Mouse (Mus musculus) midbrain, embryonic 11.5 days (tissue): Measurements from ENCODE around the gene Kcne2. TPM values are rescaled to one million over a fixed set of nuclear protein-coding genes. Genes with fewer than 3 reads are reported as not detected.

ENCODE experiments used
- ATAC-seq: fragments of 200-750 bp; cut with Nextera tagmentation; 2 replicates; pipeline ENCODE4 v1.8.0; 2017; ENCODE audit warnings: moderate TSS enrichment, moderate library complexity; ENCODE audit not compliant: low FRiP score
- DNase-seq: peaks from one replicate; pipeline ENCODE4 v3.0.0; 2015; ENCODE audit warnings: low spot score; ENCODE audit errors: missing footprints
- H3K27ac ChIP-seq: fragments of 300-500 bp; sonication (generic); 2 replicates; pipeline ENCODE4 v1.5.1; 2014; ENCODE audit warnings: low read depth, low read length
- H3K27me3 ChIP-seq: fragments of 300-500 bp; sonication (generic); 2 replicates; pipeline ENCODE4 v1.6.1; 2014; ENCODE audit warnings: mild to moderate bottlenecking, low read length, moderate library complexity, mixed read lengths; ENCODE audit not compliant: control insufficient read depth, insufficient read depth
- H3K36me3 ChIP-seq: fragments of 300-500 bp; sonication (generic); 2 replicates; pipeline ENCODE4 v1.6.1; 2014; ENCODE audit warnings: mild to moderate bottlenecking, low read length, moderate library complexity, mixed read lengths; ENCODE audit not compliant: control insufficient read depth, insufficient read depth
- H3K4me1 ChIP-seq: fragments of 300-500 bp; sonication (generic); 2 replicates; pipeline ENCODE4 v1.6.1; 2014; ENCODE audit warnings: low read length; ENCODE audit not compliant: control insufficient read depth, insufficient read depth
- H3K4me2 ChIP-seq: fragments of 300-500 bp; sonication (generic); 2 replicates; pipeline ENCODE4 v1.6.1; 2014; ENCODE audit warnings: mild to moderate bottlenecking, moderate library complexity
- H3K4me3 ChIP-seq: fragments of 300-500 bp; sonication (generic); 2 replicates; pipeline ENCODE4 v1.5.1; 2014; ENCODE audit warnings: low read depth, low read length
- H3K9ac ChIP-seq: fragments of 300-500 bp; sonication (generic); 2 replicates; pipeline ENCODE4 v1.6.1; 2014; ENCODE audit warnings: low read length
- H3K9me3 ChIP-seq: fragments of 300-500 bp; sonication (generic); 2 replicates; pipeline ENCODE4 v1.6.1; 2016; ENCODE audit warnings: low read length; ENCODE audit not compliant: control insufficient read depth
- WGBS: fragments of 180-500 bp; shearing (Covaris S2); extraction: QIAGEN DNeasy Blood & Tissue Kit; methylation state at CpG from one replicate; pipeline ENCODE4 v1.1.7; 2014; 5-methylcytosine and 5-hydroxymethylcytosine counted together
- polyA plus RNA-seq: library from polyadenylated mRNA; unstranded; fragments of >200 nt; fragmentation: Nextera tagmentation; extraction: Ambion mirVana; gene quantifications from 2 replicates; pipeline ENCODE4 v1.2.1, GENCODE M21; 2014

Gene Kcne2
- polyA plus RNA-seq, 1 experiment from 2014 or later, result 0.14 TPM

DNA sequence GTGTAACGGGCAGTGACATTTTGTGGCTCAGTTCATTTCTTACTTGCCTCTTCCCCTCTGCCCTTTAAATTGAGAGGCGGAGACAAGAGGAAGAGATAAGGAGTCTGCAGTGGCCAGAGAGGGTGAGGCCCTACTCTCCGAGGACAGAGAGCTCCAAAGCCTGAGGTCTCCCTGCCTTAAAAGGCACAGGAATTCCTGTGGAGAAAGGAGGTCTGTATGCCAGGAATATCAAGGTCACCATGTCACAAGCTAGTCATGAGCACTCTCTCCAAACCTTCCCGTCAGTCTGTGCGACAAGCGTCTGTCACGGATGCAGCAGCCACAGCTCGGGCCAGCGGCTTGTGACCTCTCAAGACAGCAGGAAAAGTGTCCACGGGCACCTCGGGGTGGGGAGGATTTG is 53.0 kb downstream of the Kcne2 start:
- no peak overlapping the region for H3K9ac ChIP-seq
- H3K9me3 ChIP-seq, result no peaks in the 10 kb centered on the region
- ATAC-seq (no peak), DNase-seq (no peak)
- WGBS, result 72% methylated on average over 11 of the region's 11 CpGs
- no peak overlapping the region for H3K27ac ChIP-seq
- H3K4me2 ChIP-seq, result no peak overlapping the region
- H3K4me1 ChIP-seq, result peaks cover 7% of the 10 kb centered on the region
- H3K4me3 ChIP-seq, result no peak overlapping the region
- H3K36me3 ChIP-seq, result no peaks in the 10 kb centered on the region
- H3K27me3 ChIP-seq, result no peaks in the 10 kb centered on the region

GRCm38 (mm10) chr16:92346297-92346916 is 54.2 kb downstream of the Kcne2 start:
- Histone ChIP-seq H3K27ac (no peak overlapping the region), H3K27me3 (no peaks in the 10 kb centered on the region), H3K4me3 (no peak overlapping the region), H3K9me3 (no peaks in the 10 kb centered on the region), H3K9ac (no peak overlapping the region), H3K4me2 (no peak overlapping the region), H3K36me3 (no peaks in the 10 kb centered on the region), H3K4me1 (peaks cover 5% of the 10 kb centered on the region)
- ATAC-seq (peak; percentile 64; the same call in 1 of the 2 replicates), DNase-seq (no peak)
- 62% methylated on average over 13 of the region's 13 CpGs for WGBS

Other genes starting within 250 kb of the Kcne2 start
- 118 and 122 TPM in 2 replicates for gene Mrps6, start 234.1 kb upstream of the Kcne2 start, polyA plus RNA-seq
- 0.19 TPM in 1 of 2 replicates, not detected in the other for gene Gm49711, start 234.1 kb upstream of the Kcne2 start, polyA plus RNA-seq
- gene Slc5a3, start 234.1 kb upstream of the Kcne2 start, polyA plus RNA-seq, result 11.5 and 13.7 TPM in 2 replicates
- gene Smim11, start 8.9 kb downstream of the Kcne2 start, polyA plus RNA-seq, result 137 and 143 TPM in 2 replicates
- gene Fam243, start 29.1 kb downstream of the Kcne2 start, polyA plus RNA-seq, result 0.08 TPM in 1 of 2 replicates, not detected in the other
- gene Kcne1, start 67.1 kb downstream of the Kcne2 start, polyA plus RNA-seq, result 0.16 TPM in 1 of 2 replicates, not detected in the other
- 38.6 and 40.7 TPM in 2 replicates for gene Rcan1, start 178.5 kb downstream of the Kcne2 start, polyA plus RNA-seq
- gene Clic6, start 193.3 kb downstream of the Kcne2 start, polyA plus RNA-seq, result 0.47 and 0.72 TPM in 2 replicates